Comparison of ENCODE assay signal across 8 mouse cellular contexts in genomic region chr5:118380052-118380421, GRCm38 (mm10).
A peak's percentile ranks its signal among the peaks of the same experiment; 100 is the strongest.
DNase-seq lines count a peak whose midpoint lies in the region; ATAC-seq and TF ChIP-seq lines count a peak whose summit lies in the region.

No protein-coding gene starts in this region.

- ATAC-seq in lung, postnatal 0 days, result no peak
- no peak for ATAC-seq in forebrain, embryonic 16.5 days
- ATAC-seq in liver, embryonic 14.5 days (ENCODE audit: insufficient read depth), result no peak
- no peak for ATAC-seq in stomach, postnatal 0 days (ENCODE audit: low FRiP score, low TSS enrichment)
- no peak for ATAC-seq in erythroid progenitor cell, adult 5-6 weeks (replicated peaks; ENCODE audit: low FRiP score, poor library complexity, severe bottlenecking)
- ATAC-seq in monocyte, adult 5-6 weeks (replicated peaks; ENCODE audit: insufficient number of reproducible peaks, low FRiP score, low TSS enrichment, poor library complexity, severe bottlenecking), result no peak

- no peak for TF ChIP-seq EP300 in lung, postnatal 0 days (IDR thresholded peaks at IDR 0.05)
- TF ChIP-seq EP300 in liver, embryonic 14.5 days (IDR thresholded peaks at IDR 0.05; ENCODE audit: low read depth), result no peak
- TF ChIP-seq EP300 in stomach, postnatal 0 days (optimal IDR thresholded peaks at IDR 0.05), result no peak

- H3K27ac ChIP-seq in lung, postnatal 0 days (ENCODE audit: low read length), result peak overlapping the region; percentile 86
- peak overlapping the region; percentile 92 for H3K27ac ChIP-seq in forebrain, embryonic 16.5 days (ENCODE audit: low read length)
- no peak overlapping the region for H3K27ac ChIP-seq in liver, embryonic 14.5 days
- H3K27ac ChIP-seq in stomach, postnatal 0 days (replicated peaks), result peak overlapping the region; percentile 56; the same call in 1 of the 2 replicates

- DNase-seq in lung, postnatal 0 days (ENCODE audit: low spot score), result no peak
- DNase-seq in lung, postnatal 36 days, result no peak
- no peak for DNase-seq in liver, embryonic 14.5 days (ENCODE audit: low read depth in 3 of 3, low spot score in 3 of 3)
- DNase-seq in stomach, postnatal 0 days (ENCODE audit: low spot score), result no peak
- no peak for DNase-seq in adrenal gland, postnatal 10 days

- TF ChIP-seq CTCF in lung, postnatal 0 days (IDR thresholded peaks at IDR 0.05), result no peak
- TF ChIP-seq CTCF in liver, embryonic 14.5 days (IDR thresholded peaks at IDR 0.05; ENCODE audit: low read depth), result no peak
- TF ChIP-seq CTCF in stomach, postnatal 0 days (IDR thresholded peaks at IDR 0.05; ENCODE audit: low read depth), result no peak

- peak overlapping the region; percentile 51 for H3K4me2 ChIP-seq in lung, postnatal 0 days (replicated peaks; ENCODE audit: low read depth, low read length)
- H3K4me2 ChIP-seq in forebrain, embryonic 16.5 days (ENCODE audit: low read length), result peak overlapping the region; percentile 67
- peak overlapping the region; percentile 71 for H3K4me2 ChIP-seq in liver, embryonic 14.5 days (ENCODE audit: low read depth)
- H3K4me2 ChIP-seq in stomach, postnatal 0 days (replicated peaks; ENCODE audit: low read depth), result peak overlapping the region; percentile 74

- H3K36me3 ChIP-seq in lung, postnatal 0 days (ENCODE audit: insufficient read depth, low read length), result no peaks in the 10 kb centered on the region
- no peaks in the 10 kb centered on the region for H3K36me3 ChIP-seq in forebrain, embryonic 16.5 days (ENCODE audit: control insufficient read depth, insufficient read depth)
- no peaks in the 10 kb centered on the region for H3K36me3 ChIP-seq in liver, embryonic 14.5 days (replicated peaks; ENCODE audit: control insufficient read depth, insufficient read depth, low read depth)
- no peaks in the 10 kb centered on the region for H3K36me3 ChIP-seq in stomach, postnatal 0 days (ENCODE audit: control insufficient read depth, insufficient read depth, low read length)

- H3K9ac ChIP-seq in lung, postnatal 0 days (replicated peaks; ENCODE audit: low read depth), result no peak overlapping the region; the same call in 1 of the 2 replicates
- peak overlapping the region; percentile 62 for H3K9ac ChIP-seq in forebrain, embryonic 16.5 days (replicated peaks; ENCODE audit: low read depth, low read length)
- H3K9ac ChIP-seq in liver, embryonic 14.5 days (replicated peaks), result no peak overlapping the region
- peak overlapping the region; percentile 35; the same call in 1 of the 2 replicates for H3K9ac ChIP-seq in stomach, postnatal 0 days (ENCODE audit: low read length)

- no peaks in the 10 kb centered on the region for H3K9me3 ChIP-seq in lung, postnatal 0 days (ENCODE audit: low read length)
- no peaks in the 10 kb centered on the region for H3K9me3 ChIP-seq in forebrain, embryonic 16.5 days (ENCODE audit: control insufficient read depth, low read length)
- H3K9me3 ChIP-seq in liver, embryonic 14.5 days (ENCODE audit: control insufficient read depth, low read length), result no peaks in the 10 kb centered on the region
- no peaks in the 10 kb centered on the region for H3K9me3 ChIP-seq in stomach, postnatal 0 days (ENCODE audit: control insufficient read depth, low read length)

- peaks cover 31% of the 10 kb centered on the region for H3K4me1 ChIP-seq in lung, postnatal 0 days (ENCODE audit: insufficient read depth, low read depth, low read length)
- H3K4me1 ChIP-seq in forebrain, embryonic 16.5 days (replicated peaks; ENCODE audit: control insufficient read depth, insufficient read depth, low read length), result peaks cover 15% of the 10 kb centered on the region
- peaks cover 6 to 13% of the 10 kb centered on the region in 2 experiments for H3K4me1 ChIP-seq in liver, embryonic 14.5 days (replicated peaks; ENCODE audit: control insufficient read depth in 2 of 2, insufficient read depth in 2 of 2, low read length in 1 of 2)
- H3K4me1 ChIP-seq in stomach, postnatal 0 days (replicated peaks; ENCODE audit: control insufficient read depth, insufficient read depth), result peaks cover 6% of the 10 kb centered on the region; the same call in 1 of the 2 replicates

- WGBS in lung, postnatal 0 days, result 13% methylated on average over 5 of the region's 5 CpGs
- WGBS in forebrain, embryonic 16.5 days, result 28% methylated on average over 5 of the region's 5 CpGs
- WGBS in liver, embryonic 14.5 days (ENCODE audit: insufficient replicate concordance), result 4% methylated on average over 5 of the region's 5 CpGs
- WGBS in stomach, postnatal 0 days, result 27% methylated on average over 5 of the region's 5 CpGs

- no peak overlapping the region for H3K4me3 ChIP-seq in lung, postnatal 0 days (ENCODE audit: low read depth, low read length)
- peak overlapping the region; percentile 46 for H3K4me3 ChIP-seq in forebrain, embryonic 16.5 days (replicated peaks; ENCODE audit: low read length)
- peak overlapping the region in 1 of 2 experiments; percentile 57; a peak in 2 of 4 replicates for H3K4me3 ChIP-seq in liver, embryonic 14.5 days (ENCODE audit: insufficient read depth in 1 of 2, low read depth in 2 of 2, low read length in 2 of 2)
- peak overlapping the region; percentile 44; the same call in 1 of the 2 replicates for H3K4me3 ChIP-seq in stomach, postnatal 0 days (ENCODE audit: low read depth, low read length)

- H3K27me3 ChIP-seq in lung, postnatal 0 days (replicated peaks; ENCODE audit: insufficient read depth, low read length), result 0 out of 2 replicates have a peak, but pooled peaks cover 5% of the 10 kb centered on the region
- no peaks in the 10 kb centered on the region; the same call in 1 of the 2 replicates for H3K27me3 ChIP-seq in forebrain, embryonic 16.5 days (replicated peaks; ENCODE audit: control insufficient read depth, insufficient read depth, low read length)
- peaks cover 6% of the 10 kb centered on the region for H3K27me3 ChIP-seq in liver, embryonic 14.5 days (ENCODE audit: control insufficient read depth, insufficient read depth, low read length)
- H3K27me3 ChIP-seq in stomach, postnatal 0 days (ENCODE audit: control insufficient read depth, insufficient read depth, low read length), result no peaks in the 10 kb centered on the region

Comparison
In these comparisons a context has a peak if more than half of its experiments do, and no peak if none do; other contexts are left out.
1. H3K9ac ChIP-seq: peak in forebrain, embryonic 16.5 days (single experiment) and stomach, postnatal 0 days (single experiment); none in lung, postnatal 0 days (single experiment) and liver, embryonic 14.5 days (single experiment).
2. Peak in every context shown above with its lines, with median percentiles within 50 percentile points of each other: H3K4me2 ChIP-seq.